Mouse (Mus musculus): Measurements from ENCODE around the gene Jag2. TPM values are rescaled to one million over a fixed set of nuclear protein-coding genes. Genes with fewer than 3 reads are reported as not detected.

Gene Jag2
- polyA plus RNA-seq, 1 experiment = 42.7 TPM

DNA sequence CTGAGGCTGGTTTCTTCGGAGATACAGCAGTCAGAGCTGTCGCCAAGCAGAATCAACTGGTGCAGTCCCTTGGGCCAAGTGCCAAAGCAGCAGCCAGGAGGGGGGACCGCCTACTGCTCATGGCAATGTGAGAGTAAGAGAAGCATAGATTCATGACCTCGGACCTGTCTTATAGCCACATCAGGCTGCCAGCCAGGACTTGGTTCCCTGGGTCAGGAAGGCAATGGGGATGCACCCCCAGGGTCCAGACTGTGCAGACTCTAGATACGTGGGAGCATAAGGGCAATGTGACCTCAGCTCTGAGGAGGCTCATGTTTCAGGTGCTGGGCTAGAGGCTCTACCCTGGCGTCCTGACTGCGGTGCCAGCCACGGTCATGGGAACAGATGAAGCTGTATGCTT lies 25.6 kb downstream of the Jag2 start:
- DNase-seq (ENCODE audit: low spot score) = no peak

DNA sequence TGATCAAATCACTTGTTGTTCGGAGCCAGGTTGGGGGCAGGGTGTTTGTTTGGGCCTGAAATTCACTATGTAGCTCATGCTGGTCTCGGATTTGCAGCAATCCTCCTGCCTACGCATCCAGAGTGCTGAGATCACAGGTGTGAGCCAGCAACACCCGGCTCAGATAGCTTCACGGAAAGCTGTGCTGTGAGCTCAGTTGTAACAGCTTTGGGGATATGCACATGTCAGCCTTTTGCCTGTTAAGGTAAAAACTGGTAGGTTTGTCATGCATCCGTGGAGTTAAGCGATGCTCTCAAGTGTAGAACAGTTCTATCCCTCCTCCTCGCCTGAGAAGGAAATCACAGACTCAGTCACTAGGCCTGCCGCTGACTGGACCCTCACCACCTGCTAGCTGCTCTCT lies 28.9 kb downstream of the Jag2 start:
- DNase-seq (ENCODE audit: low spot score) = no peak

DNA sequence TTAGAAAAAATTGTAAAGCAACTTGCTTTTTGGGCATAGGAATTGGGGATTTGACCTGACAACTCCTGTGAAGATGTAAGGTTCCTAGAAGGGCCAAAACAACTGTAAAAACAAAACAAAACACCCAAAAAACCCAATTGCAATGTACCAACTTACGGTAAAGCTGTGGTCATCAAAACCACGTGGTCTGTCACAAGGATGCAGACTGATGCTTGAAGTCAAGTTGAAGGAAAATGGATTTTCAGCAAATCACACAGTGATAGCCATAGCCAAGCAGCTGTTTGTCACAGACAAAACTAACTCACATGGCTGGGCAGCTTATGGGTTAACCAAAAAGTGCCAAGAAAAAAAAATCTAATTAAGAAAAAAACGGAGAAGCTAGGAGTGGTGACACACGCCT lies 30.6 kb downstream of the Jag2 start:
- DNase-seq (ENCODE audit: low spot score) = no peak

DNA sequence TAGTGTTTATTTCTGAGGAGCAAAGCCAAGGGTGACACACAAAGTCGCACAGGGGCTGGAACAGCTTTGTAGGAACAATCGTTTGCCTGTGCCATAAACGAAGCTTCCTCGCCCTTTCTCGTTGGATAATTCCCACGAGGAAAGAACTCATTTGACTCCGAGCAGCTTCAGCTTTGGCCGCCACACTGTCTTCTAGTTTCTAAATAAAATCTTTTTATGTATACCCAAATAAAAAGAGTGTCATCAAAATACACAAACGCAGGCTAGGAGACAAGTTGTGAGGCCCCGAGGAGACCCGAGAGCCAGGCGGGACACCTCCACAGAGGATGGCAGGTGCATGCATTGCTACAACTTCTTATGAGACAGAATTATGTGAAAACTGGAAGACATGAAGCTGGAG lies 31.2 kb downstream of the Jag2 start:
- DNase-seq (ENCODE audit: low spot score) = no peak

DNA sequence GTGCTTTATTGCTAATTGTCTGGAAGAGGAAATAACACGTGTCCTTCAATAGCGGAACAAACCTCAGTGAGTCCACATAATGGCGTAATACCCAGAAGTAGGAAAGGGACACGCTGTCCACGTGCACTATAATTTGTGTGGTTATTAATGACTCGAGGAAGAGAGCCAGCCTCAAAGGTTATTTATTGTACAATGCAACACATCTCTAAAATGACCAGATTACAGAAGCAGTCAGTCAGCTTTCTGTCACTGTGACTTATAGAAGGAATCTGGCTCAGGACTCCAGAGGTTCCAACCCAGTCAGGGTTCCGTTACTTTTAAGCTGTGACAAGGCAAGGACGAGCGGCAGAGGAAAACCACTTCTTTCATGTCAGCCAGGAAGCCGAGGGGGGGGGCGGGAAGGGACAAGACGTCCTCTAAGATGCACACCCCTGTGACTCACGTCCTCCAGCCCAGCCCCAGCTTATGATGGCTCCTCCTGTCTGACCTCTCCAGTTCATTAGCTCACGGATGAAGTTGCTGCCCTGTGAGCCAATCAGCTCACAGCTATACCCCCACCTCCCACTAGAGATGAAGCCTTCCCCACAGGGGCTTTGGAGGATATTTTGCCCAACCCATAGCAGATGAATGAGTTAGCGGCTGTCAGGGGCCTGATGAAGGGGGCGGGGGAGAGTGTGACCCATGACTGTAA lies 31.9 kb downstream of the Jag2 start:
- DNase-seq (ENCODE audit: low spot score) = no peak

DNA sequence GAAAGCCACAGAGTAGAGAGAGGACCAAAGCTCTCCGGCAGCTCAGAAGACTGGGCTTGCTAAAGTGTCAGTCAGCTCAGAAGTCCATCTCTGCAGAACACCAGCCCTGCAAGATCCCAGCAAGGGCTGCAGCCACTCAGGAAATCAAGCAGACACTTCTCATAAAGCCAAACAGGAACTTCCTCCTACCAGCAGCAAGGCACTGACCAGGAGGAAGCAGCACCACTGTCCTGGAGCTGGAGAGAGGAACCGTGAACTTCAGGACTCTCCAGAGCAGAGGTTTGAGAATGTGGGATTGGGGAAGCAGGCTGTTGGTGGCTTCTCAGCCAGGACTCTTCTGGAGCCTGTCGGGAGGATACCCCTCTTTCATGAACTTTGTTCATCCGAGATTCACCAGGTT lies 34.6 kb downstream of the Jag2 start:
- DNase-seq (ENCODE audit: low spot score) = no peak

DNA sequence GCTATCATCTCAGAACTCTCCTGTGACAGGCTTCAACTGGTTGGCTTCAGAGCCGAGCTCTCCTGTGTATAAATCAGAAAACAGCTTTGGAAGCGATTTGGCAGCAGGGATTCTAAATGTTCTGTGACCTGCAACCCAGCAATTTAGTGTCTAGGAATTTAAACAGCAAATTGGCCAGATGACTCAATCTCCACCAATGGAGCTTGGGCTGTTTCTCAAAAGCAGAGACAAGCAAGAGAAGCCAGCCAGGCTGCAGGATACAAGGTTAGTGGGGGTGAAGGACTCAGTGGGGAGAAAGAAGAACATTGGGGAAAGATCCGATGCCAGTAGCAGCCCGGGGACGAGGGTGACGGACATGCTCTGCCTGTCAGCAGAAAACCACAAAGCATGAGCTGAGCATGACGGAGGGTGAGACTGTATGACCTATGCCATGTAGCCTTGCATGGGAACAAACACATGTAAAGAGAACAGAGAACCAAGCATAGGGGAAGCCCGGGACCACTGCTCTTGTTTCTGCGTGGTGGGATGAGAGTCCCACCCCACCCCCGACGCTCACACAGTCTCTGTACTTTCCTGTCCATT lies 35.2 kb downstream of the Jag2 start:
- no peak for DNase-seq (ENCODE audit: low spot score)

DNA sequence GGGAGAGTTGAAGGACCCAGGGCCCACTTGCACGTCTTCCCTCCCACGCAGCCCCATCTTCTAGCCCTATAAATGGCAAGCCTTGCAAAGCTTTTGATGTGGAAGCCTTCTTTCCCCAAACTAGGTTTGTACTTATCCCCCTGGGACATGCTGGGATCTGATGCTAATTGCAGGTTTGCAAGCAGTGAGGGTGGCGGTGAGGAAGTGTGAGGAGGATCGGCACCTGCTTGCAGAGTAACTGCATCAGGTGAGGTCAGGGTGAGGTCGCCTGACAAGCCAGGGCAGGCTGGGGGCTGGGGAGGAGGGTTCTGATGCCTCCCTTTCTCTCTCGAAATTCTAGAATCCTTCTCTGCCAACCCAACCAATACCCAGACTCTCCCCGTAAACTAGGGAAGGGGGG lies 44.1 kb downstream of the Jag2 start:
- no peak for DNase-seq (ENCODE audit: low spot score)

DNA sequence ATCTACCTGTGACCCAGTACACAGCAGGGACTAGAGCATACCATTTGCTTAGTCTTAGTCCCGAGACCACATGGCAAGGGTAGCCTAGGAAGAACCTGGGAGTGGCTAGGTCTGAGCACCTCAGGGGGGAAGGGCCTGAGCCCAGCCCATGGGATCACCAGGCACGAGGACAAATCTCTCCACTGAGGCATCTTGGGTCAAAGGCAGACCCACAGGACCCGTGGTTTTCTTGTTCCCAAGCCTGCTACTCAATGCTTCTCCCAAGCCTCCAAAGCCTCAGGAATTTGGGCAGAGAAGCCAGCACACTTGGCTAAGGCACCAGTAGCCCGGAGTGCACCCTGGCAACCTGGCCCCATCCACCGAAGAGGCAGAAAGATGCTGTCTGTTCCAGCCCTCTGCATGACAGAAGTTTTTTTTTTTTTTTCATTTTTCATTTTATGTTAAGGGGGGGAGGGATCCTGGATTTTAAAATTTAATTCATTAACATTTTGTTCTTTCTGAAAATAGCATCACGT lies 48.2 kb downstream of the Jag2 start:
- no peak for DNase-seq (ENCODE audit: low spot score)

DNA sequence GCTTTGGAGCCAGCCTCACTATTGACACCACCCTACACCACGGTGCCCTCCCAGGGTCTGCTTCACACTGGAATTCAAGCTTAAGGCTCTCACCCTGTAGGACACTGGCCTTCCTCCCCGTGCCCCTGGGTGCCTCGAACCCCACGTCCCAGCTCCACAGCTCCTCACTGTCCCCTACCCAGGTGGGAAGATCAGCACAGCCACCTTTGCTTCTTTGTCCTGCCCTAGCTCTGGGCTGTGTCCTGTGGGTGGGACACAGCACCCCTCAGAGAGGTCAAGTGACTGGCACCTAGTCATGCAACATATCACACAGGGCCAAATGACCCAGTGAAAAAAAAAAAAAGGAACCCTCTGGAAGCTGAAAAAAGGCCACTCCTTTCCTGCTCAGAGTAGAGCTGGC lies 48.9 kb downstream of the Jag2 start:
- no peak for DNase-seq (ENCODE audit: low spot score)

DNA sequence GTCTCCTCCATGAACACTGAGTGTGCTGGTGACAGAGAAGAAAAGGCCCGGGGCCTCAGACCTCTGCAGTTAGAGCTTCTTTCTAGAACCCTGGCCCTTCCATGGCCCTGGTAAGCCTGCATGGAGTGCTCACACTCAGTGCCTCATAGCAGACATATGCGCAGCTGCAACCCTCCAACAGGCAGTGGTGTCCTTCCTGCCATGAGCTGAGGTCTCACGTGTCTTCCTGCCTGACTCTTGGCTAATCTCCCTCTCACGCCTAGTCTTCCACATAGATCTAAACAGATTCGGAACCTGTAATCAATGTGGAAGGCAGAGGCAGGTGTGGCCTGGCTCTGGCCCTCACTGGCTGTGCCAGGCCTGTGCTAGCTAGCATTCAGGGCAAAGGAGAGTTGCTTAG lies 49.8 kb downstream of the Jag2 start:
- DNase-seq (ENCODE audit: low spot score) = no peak

DNA sequence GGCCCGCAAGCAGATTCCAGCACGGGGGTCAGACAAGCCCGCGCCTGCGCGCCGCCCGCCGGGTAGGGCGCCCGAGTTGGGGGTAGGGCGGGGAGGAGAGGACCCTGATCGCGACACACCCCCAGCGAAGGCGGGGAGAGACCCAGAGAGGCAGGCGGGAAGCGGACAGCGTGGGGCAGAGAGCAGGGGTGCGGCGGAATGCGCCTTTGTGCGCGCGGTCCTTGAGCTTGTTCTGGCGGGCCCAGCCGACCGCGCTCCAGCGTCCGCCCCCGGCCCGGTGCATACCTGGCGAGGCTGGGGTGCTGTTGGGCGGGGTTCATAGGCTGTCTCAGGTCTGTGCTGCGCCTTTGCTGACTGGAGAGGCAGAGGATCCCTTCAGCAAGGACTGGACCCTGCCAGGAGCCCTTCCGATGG lies 52.0 kb downstream of the Jag2 start:
- peak; percentile 66 for DNase-seq (ENCODE audit: low spot score)

DNA sequence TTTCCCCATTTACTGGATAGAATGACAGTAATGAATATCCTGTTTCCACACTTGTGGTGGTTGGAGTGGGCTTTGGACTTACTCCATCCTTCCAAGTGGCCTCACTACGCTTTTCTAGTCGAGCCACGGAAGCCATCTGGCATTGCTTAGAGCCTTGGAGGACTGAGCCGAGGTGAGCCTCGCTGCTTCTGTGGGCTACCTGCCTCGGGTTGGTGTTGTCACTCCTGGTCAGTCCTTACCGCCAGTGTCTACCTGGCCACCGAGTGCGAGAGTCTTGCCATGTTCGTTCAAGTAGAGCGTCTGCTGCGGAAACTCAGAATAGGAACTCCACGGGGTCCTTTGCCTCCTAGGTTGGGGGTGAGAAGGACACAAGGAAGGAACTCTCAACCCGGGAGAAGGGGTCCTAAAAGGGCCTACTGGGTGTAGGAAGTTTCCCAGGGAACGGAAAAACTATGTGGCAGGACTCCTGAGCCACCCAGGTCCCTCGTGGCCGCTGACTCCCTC lies 52.5 kb downstream of the Jag2 start:
- DNase-seq (ENCODE audit: low spot score) = no peak

DNA sequence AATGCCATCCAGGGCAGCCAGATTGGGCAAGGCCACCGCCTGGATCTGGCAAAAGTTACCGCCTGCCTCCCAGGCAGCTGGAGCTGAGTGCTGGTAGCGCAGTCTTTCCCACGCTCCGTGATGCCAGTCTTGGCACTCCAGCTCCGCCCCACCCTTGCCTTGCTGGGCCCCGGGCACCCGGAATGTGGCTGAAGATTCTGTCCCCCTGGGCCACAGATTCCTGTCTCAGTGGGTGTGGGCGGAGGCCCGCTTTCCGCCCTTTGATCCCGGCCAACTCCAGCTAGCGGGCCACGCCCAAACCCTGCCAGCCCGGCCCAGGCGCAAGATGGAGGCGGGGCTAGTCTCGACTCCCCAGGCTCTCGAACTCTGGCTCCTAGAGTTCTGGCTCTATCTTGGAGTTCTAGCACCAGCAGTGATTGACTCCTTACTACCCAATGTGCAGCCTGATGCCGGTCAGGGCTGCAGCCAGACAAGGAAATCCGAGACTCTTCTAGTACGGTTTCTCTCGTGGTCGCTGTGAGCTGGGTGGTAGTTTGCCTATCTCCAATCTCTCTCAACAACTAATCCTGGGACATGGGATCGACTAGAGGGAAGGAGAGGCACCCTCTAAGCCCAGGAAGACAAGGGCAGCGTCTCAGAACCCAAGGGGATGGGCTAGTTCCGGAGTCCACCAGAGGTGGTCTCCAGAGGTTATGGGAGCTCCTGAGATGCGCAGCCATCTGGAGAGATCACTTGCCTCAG lies 53.1 kb downstream of the Jag2 start:
- DNase-seq (ENCODE audit: low spot score) = peak; percentile 55

DNA sequence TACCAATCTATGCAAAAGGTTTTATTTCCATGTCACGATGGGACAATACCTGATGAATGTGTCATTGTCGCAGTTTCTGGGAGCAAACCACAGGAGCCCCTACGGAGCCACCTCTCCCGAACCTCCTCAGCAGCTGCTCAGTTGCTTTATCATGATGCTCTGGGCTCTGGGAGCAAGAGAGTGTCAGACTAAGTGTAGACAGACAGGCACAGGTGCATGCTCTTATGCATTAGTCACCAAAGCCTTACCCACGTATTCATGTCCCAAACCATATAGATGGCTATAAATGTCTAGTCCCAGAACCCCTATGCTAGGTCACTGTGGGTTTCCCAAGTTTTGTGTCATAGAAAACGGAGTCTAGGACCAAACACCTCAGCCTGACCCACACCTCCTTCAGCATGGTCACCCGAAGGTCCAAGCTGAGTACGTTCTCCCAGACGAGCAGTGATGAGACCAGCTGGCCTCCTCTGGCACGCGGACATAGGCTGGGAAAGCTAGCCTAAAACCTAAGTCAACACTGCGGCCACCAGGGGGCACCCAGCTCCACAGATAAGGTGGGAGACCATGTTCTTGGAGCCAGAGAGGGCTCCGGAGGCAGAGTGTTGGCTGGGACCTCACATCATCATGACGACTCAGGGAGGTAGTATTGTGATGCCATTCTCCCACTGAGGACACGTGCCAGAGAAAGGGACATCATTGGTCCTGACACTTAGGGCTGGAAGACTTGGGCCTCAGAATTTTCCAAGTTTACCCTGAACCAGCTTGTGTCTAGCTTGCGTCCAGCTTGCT lies 54.2 kb downstream of the Jag2 start:
- DNase-seq (ENCODE audit: low spot score) = peak; percentile 80

DNA sequence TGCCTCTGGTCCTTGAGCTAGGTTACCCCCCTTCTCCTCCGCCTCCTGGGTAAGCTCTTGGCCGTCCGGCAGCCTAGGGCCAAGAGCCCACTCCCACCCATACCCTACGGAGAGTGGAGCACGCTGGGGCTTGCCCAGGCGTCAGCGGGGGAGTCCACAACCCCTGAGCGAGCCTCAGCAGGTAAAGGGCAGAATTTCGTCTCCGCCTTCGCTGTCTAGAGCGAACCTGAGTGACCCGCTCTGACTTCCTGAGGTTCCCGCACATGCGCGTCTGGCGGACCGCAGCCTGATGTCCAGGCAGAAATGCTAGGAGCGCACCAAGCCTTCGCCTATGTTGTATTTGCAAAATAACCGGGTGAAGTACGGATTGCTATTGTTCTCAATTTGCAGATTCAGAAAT lies 55.4 kb downstream of the Jag2 start:
- no peak for DNase-seq (ENCODE audit: low spot score)

DNA sequence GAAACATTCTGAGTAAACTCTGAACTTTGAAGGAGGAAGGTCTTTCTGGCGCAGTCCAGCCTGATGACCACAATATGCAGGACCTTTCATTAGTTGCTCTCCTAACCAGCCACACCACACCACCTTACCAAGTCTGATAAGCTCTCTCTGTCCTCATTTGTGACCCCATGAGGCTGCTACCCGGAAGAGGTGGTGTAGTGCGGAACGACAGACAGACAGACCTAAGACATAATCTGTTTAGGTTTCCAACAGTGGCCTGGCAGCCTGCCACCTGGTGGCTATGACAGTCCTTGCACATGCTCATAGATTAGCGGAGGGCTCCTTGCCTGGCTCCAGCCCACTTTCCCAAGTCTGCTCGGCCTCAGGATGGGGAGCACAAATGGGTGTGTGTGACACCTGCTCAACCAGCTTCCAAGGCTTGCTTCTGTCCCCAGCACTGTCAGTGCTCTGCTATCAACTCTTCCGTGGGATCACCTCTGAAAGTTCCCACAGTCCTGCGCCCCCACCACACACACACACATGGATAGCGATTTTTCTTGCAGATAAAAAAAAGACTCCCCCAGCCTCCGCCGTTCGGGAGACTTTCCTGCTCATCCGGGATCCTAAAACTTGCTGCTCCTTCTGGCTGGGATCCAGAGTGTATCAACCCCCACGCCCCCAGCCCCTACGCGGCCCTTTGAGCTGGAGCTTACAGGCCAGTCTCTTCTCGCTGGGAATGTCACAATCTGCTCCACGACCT lies 56.0 kb downstream of the Jag2 start:
- DNase-seq (ENCODE audit: low spot score) = peak; percentile 62

DNA sequence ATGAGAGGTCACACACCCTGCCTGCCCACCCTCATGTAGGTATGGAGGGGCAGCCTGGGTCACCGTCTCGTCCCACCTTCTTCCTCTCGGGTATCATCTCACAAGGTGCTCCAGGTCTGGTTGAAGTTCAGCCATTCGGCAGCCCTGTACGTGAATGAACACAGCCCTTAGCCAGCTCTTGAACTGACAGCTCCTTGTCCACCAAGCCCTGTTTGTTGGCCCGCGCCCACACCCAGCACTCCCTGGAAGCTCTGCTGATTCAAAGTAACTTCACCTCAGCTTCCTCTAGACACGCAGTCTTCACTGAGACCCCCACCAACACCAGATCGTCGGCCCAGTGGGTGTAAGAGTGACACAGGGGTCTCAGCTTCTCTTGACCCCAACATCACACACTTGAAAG lies 56.6 kb downstream of the Jag2 start:
- DNase-seq (ENCODE audit: low spot score) = no peak

DNA sequence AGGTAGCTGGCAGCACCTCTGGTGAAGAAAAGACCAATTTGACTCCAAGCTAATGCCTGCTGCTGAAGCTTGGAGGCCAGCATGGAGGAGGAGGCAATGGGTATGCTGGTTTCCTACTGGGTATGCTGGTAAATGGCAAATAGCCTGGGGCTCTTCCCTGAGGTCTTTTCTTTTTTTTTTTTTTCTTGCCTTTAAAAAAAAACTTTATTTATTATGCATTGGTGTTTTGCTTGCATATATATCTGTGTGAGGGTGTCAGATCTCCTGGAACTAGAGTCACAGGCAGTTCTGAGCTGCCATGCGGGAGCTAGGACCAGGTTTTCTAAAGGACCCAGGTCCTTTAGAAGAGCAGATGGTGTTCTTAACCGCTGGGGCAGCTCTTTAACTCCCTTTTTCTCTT lies 58.3 kb downstream of the Jag2 start:
- no peak for DNase-seq (ENCODE audit: low spot score)

DNA sequence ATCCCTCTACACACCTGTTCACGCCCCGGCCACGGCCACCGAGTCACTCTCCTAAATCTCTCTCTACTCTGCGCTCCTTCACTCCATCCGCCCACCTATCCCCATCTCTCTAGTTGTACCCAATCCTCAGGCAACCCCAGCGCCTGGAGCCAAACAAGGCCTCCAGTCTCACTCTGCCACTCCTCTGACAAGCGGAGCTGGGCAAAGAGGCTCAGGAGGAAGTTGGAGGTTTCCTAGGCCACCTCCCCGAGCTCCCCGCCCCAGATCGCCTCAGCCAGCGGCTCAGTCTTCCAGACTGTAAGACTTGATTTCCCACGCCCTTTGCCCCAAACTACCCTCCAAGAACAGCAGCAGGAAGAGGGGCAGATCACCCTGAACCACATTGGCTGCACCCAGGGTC lies 58.8 kb downstream of the Jag2 start:
- no peak for DNase-seq (ENCODE audit: low spot score)

DNA sequence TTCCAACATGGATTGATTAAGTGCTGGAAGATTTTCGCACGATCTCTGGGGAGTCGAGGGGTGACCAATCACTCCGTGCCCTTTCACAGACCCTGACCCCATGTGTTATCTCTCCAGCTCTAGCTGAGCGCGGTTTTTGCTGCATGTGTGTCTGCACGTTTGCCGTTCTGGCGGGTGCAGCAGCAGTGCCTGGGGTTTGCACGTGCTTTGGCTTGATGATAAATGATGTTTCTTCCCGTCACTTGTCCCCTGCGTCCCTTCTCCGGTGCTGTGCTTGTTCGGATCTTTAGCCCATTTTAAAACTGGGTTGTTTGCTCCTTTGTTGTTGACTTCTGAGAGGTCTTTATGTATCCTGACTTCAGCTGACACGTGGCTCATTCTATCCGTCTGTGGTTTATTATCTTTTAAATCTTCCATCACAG lies 59.8 kb downstream of the Jag2 start:
- no peak for DNase-seq (ENCODE audit: low spot score)
